Mouse (Mus musculus) testis, adult 2 months (tissue): ENCODE results near the gene Loxl1.

ENCODE experiments used
- CTCF ChIP-seq: fragments of 200-500 bp; IDR thresholded peaks from 2 replicates; pipeline ENCODE4 v1.5.1; 2012; ENCODE audit warnings: low read depth, mild to moderate bottlenecking, inconsistent platforms, low read length, moderate library complexity; ENCODE audit not compliant: control insufficient read depth, insufficient read depth, insufficient replicate concordance
- POLR2A ChIP-seq: fragments of 200-500 bp; IDR thresholded peaks from 2 replicates; pipeline ENCODE4 v1.6.1; 2012; ENCODE audit warnings: low read depth, mild to moderate bottlenecking, inconsistent platforms, low read length, moderate library complexity; ENCODE audit not compliant: control insufficient read depth

DNA sequence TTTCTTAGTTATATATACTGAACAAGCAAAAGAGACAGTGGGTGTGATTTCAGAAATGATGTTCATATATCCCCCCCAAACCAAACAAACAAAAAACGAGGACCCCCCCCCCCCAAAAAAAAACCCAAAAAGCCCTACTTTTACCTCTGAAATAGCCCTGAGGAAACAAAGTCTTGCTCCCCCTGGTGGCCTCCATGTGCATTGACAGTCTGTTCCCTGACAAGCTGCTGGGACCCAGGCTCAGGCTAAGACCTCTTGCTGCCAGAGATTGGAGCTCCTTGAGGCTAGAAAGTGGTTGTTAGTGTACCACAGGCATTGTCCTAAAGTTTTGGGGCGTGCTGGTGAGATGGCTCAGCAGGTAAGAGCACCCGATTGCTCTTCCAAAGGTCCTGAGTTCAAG, 31.4 kb downstream of the Loxl1 start:
- TF ChIP-seq POLR2A (no peak), CTCF (peak; percentile 68; the same call in 1 of the 2 replicates)
